Mouse (Mus musculus) adrenal gland, adult (tissue): Measurements from ENCODE around the gene Fbxw4.
A peak's percentile ranks its signal among the peaks of the same experiment; 100 is the strongest.

Source experiments
- DNase-seq, 2 experiments: peaks; one replicate each; pipeline ENCODE4 v3.0.0; 2022 to 2023; ENCODE audit warnings: low spot score in 1 of 2; ENCODE audit not compliant: inconsistent age in 2 of 2

Fbxw4 gene

DNA sequence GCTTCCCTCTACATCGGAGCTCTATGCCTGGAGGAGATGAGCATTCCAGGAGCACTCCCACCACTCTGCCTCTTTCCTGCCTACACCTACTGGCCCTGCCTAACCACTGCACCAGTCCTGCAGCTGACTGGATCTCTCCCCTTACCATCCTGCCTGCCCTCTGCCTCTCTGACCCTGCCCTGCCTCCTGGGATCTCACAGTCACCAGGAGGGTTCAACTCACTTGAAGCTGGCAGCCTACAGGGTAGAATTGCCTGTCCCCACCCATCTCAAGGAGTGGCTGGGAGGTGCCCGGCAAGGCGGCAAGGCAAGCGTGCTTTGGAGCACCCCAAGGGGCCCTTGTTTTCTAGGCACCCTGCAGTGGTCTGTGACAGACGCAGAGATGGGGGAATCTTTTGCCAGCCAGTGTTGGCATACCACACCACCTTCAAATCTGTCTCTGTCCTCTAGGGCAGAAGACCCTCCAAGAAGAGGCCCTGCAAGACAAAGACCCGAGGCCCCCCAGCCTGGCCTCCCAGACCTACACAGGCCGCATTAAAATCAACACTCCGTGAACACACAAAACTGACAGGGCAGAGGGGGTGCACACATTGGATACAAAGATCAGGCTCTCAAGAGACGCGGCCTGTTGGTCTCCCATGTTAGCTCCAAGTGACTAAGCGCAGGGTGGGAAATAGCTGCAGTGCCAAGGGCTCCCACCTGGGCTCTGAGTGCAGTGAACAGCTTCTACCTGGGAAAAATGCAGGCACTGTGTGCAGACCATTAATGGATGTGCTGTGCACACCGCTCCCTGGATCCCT, 44.5 kb downstream of the Fbxw4 start:
- no peak for DNase-seq

DNA sequence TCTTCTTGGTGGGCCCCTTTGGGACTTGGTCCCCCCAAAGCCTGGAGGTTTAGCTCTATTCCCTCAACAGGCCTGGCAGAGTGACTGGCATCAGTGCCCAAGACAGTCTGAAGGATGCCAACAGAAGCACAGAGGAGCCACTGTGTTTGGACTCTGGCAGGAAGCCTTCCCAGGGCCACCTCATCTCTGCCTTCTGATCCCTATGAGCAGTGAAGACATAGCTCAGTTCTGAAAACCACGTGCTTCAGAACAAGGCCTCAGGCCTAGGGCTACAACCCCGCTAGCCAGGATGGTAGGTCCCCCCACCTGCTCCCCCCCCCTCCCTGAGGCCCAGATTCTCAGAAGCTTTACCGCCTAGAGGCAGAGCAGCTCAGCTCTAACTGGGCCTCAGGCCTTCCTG, 45.2 kb downstream of the Fbxw4 start:
- DNase-seq: no peak

DNA sequence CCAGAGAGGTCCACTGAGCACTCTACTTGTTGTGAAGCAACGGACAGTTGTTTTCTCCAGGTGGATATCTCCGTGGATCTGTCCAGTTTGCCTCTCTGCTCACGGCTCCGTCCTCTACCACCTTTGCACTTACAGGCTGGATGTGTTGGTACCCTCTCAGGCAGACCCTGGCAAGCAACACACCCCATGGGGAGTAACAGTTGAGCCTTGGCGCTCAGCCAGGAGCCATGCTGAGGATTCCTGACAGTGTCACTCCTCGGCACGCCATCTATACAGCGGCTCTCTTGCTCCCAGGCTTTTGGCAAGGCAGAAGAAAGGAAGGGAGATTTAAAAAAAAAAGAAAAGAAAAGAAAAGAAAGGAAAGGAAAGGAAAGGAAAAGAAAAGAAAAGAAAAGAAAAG, 45.7 kb downstream of the Fbxw4 start:
- no peak for DNase-seq

DNA sequence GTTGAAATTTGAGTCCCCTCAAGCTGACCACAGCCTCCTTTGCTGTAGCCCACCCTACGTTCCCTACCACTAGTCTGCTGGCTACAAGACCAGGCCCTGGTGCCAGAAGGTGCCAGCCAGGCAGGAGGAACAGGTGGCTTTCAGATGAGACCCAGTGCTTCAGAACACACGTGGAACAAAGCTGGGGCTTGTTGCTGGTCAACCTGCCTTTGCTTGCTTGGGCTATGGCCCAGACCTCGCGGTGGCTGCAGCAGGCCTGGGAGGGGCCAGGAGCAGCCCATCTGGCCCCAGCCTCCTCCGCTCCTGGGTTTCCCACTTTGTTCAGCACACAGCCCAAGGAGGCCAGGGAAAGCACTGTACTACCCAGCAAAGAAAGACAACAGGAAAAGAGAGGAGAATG, 49.3 kb downstream of the Fbxw4 start:
- DNase-seq: no peak

DNA sequence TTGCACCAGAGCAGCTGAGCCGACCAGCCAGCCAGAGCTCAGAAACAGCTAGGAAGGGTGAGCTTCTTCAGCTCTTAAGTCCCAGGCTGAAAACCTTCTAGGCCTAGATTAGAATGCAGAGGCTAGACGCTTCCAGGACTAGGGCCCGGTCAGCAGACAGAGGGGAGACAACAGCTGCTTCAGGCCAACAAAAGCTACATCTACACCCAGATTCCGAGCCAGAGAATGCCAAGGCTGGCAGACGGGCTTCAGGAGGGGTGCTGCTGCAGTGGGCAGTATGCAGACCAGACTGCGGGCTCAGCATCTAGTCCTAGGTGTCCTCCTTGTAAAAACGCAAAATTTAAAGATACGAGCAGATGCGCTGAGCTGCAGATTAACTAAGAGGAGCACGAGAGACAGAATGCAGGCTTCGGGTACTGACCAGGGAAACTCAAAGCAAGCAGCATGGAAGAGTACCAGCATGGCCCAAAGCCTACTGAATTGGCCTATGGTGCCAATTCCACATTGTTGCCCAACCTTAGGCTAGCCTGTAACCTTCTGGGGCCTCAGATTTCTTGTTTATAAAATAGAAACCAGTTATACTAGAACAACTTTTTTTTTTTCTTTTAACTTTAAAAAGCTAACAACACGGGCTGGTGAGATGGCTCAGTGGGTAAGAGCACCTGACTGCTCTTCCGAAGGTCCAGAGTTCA, 51.3 kb downstream of the Fbxw4 start:
- peak in 1 of 2 experiments; percentile 29 for DNase-seq

DNA sequence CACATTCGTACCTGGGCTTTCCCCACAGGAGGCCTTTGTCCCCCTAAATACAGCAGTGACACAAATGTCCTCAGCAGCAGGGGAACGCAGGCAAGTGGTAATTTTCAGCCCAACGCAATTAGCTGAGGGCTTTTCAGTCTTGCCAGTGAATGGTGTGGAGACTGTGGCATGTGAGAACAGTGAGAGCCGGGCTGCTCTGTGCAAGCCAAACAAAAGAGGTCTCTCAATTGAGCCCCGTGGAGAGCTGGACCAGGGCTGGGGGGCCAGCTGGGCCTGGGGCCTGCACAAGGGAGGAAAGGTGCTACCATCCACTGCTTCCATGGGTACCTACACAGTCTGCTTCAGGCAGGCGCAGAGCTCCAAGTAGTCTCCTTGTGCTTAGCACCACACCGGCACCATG, 52.6 kb downstream of the Fbxw4 start:
- no peak for DNase-seq

DNA sequence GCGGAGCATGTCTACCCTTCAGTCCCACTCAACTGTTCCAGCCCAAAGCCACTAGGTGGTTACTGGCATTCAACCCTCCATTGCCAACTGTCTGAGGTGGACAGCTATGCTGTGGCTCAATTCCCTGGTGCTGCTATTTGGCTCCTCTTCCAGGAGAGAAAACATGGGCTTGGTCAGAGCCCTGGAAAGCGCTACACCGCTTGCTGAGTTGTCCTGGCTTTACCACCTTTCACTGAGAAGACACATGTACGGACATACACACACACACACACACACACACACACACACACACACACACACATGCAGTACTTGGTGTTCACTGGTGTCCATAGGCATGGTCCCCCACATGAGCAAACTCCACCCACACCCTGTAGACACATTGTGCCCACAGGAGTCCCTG, 53.4 kb downstream of the Fbxw4 start:
- no peak for DNase-seq

DNA sequence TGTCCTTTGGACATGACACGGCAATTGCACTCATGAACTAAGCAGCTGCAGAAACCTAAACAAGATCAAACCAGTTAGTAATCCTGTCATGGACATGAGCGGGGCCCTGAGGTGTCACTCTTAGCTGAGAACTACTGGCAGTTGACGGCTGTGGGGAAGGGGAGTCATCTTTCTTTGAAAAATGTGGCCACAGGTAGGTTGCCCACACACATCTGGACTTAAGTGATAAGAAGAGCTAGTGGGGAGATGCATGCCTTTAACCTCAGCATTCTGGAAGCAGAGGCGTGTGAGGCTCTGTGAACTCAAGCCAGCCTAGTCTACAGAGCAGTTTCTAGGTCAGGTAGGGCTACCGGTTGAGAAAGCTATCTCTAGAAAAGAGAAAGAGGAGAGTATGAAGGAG, 57.5 kb downstream of the Fbxw4 start:
- no peak for DNase-seq

DNA sequence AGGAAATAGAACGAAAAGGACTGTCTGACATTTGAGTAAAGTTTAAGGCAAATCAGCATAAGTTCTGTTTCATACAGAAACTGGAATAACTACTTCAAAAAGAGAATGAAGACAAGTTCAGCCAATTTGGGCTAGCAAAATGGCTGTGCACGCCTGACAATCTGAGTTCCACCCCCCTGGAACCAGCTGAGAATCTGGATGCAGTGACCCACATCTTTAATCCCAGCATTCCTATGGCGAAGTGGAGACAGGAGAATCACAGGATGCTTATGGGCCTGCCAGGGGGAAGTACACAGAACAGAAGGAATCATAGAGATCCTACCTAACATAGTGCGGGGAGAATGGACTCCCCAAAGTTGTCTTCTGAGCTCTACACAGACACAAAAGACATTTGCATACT, 63.0 kb downstream of the Fbxw4 start:
- no peak for DNase-seq

DNA sequence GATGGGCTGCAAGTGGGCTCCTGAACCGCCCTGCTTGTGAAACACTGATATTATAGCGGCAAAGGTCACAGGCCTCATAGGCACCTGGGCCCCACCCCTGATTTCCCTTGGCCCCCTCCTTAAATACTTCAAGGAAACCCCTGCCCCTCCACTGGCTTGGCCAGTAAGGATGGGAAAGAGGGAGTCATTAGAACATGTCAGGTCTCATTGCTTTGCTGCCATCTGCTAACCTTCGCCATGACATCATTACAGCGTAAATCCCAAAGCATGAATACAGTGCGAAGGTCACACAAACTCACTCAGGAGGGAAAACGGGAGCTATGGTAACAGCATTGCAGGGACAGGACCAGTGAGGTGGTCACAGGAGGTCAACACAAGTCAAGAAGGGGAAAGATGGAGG, 63.7 kb downstream of the Fbxw4 start:
- DNase-seq: no peak

DNA sequence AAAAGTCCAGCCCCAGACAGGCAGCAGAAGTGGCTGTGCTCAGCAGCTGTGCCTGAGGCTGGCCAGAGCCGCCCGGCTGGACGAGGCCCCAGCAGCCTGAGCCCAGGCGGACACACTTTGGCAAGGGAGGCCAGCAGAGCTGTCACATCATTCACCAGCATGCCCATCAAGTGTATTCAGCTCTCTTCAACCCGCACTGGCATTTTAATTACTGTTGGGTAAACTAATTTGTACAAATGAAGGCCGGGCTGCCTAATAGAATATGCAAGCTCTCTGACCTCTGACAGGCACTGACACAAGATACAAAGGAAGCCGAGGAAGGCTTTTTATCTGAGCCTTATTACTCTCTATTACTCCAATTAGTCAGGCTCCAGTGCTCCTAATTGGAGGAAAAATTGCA, 64.1 kb downstream of the Fbxw4 start:
- DNase-seq: no peak

DNA sequence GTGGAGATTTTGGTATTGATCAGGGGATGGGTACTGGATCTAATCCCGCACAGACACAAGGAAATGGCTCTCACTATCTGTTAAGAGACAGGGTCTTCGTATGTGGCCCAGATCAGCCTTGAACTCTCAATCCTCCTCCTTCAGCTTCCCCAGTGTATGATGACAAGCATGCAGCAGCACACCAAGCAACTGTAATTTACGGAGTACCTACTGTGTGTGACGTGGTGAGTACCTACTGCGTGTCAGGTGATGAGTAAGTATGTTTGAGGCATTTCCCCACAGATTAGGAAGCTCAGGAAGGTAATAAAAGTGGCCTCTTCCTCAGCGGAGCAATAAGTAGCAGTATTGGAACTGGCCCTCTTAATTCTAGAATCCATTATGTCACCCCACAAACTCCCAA, 64.6 kb downstream of the Fbxw4 start:
- DNase-seq: no peak

DNA sequence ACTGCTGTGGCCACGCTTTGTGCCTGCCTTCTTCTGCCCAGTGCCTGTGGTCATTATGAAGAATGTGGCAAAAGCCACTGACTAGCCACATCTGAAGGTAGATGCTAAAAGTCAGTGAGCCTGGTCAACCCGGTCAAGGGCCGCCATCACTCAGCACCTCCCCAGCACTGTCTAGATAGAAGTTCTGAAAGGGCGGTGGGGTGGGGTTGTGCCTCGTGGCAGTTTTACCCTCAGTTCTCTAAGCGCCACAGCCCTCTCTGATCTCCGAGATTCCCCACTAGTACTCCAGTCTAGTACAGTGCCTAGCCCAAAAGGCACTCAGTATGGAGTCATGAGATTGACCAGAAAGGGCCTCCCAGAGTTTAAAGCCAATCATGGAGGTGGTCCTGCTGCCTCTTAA, 66.0 kb downstream of the Fbxw4 start:
- no peak for DNase-seq

DNA sequence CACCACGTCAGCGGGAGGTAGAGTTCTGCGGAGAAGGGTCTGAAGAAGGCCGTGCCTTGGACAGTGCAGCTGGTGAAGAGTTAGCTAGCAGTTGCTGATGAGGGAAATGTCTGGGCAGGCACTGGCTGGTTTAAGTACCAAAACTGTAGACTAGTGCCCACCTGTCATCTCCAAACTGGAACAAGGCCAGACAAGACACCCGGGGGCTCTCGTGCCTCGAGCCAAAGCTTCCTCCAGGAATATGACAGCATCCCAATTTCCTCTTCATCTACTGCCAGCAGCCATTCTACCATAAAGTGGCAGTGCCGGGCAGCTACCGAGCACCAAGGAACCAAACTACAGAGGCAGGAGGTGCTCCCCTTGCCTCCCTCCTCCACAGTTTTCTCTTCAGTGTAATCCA, 67.2 kb downstream of the Fbxw4 start:
- no peak for DNase-seq

DNA sequence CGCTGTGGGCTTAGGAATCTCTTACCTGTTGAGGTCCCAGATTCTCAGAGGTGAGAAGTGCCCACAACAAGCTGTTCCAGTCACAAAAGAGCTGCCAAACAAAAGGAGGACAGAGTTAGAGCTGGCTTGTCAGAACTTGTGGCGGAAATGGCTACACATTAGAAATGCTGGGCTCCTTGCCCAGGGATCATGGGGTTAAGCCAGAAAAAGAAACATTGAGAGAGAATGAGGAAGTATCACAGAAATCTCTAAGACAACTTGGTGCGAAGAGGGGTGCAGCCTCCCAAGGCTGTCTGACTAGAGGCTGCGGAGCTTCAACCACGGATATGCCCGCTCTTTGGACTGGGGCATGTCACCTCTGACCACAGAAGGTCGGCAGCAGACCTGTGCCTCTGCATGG, 68.4 kb downstream of the Fbxw4 start:
- peak in 1 of 2 experiments; percentile 63 for DNase-seq

DNA sequence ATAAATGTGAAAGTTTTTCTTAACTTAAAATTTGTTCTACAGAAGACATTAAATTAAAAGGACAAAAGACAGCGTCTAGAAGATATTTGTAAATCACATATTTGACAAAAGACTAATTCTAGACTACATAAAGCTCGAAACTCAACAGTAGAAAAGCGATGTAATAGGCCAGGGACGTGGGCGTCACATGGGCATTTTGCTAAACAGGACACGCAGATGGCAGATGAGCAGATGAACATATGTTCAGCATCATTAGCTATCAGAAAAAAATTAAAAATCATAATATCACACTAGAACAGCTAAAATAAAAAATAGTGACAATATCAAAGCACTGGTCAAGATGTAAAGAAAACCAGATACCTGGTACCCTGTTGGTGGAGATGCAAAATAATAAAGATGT, 70.4 kb downstream of the Fbxw4 start:
- DNase-seq: no peak

DNA sequence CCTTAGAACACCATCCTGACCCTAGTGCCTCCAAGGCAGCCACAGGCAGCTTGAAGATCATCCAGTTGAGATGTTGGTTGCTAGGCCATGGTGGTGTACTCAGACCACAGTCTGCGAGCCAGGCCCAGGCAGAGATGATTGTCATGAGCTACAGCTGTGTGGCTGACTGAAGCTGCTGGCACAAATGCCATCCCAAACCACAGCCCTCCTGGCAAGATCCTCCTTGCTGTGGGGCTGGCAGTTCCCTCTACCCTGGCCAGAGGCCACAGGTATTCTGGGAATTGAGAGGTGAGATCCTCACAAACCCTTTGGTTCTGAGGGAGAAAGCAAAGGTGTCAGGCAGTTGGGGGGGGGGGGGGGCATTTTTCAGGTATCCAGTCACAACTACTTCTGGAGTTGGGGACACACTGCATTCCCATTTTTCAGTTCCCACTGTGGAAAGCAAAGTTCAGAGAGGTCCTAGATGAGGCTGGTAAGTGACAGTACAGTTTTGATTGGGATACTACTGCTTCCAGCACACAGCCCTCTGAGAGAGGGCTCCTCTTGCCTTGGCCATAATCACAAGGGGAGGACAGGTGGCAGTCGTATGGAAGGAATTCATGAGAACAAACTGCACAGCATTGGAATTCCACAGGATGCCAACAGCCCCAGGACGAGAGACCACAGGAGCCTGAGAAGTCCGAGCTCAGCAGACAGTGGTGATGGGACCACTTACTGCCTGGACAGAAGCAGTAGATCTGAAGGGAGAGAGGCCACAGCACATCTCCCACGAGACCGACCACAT, 72.4 kb downstream of the Fbxw4 start:
- DNase-seq: peak in 1 of 2 experiments; percentile 23

DNA sequence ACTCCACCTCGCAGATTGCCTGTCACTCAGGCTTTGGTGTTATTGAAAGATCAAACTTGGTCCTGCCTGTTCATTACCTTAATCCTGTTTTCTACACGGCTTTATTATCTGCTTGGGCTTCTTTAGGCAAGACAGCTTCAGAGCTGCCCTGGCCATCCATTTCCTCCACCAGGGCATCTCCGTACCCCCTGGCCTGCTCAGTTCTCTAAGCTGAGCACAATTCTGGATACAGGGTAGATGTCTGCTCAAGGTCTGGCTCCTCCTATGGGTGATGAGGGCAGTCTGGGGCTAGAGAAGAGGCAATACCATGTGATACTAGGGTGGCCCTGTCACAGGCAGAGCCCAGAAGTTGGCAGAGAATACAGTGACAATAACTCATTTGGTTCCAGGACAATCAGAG, 73.3 kb downstream of the Fbxw4 start:
- no peak for DNase-seq

DNA sequence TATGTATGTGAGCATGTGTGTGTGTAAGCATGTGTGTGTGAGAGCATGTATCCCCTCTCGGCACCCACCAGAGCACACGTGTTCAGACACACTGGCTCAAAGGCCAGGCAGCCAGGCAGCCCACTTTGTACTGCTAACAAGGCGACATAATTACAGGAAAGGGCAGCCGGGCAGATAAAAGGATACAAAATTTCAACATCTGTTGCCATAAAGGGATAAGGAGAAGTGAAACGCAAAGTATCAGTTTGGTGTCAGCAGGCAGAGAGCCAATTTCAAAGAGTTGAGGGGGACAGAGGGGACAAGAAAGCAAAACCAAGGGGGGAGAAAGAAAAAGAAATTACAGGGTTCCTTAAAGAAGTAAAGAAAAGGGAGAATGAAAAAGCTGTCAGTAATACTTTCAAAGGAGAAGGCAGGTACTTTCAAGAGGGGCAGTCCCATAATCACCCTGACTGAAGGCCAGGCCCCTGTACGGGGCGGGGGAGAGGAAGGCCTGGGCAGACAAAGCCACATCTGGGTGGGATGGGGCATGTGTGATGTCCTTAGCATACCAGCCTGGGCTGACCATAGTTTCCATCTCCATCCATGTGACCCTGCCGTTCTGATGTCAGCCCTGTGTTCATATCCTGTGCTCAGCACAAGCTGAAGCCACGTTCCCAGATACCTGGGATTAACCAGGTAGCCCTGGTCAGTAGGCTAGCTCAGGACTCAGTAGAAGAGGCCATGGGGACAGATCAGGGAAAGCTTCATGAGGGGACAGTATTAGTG, 75.1 kb downstream of the Fbxw4 start:
- peak in 1 of 2 experiments; percentile 25 for DNase-seq

DNA sequence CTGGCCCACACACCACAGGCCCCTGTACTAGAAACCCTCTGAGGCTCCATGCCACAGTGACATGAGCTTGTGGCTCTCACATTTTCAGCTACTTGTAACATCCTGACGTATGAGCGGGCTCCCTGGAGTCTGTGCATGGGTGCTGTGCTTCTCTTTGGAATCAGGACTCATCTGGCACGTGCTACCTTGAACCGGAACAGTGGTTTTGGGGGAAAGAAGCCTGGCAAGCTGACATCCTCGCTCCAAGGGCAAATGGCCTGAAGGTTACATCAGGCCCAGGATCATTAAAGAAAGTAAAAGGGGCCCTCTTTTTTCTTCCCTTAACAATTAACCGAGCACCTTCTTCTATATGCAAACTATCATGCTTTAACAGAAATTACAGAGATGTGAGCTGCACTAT, 77.0 kb downstream of the Fbxw4 start:
- DNase-seq: peak; percentile 44 to 68

DNA sequence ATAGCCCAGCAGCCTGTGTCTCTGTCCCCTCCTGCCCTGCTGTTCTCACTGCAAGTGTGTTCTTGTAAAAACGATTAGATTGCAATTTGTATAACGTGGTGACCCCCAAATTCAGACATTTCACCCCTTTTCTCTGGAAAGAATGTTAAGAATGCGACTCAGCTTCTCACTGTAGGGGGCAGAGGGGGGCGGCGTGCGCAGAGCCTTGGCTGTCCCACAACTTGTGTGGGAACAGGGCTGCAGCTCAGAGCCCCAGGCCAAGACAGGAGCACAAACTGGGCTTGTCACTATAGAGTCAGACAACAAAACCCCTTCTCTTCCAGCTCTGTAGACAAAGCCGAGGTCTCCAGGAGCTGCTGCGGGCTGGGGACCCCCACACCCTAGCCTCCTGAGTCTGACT, 78.0 kb downstream of the Fbxw4 start:
- peak in 1 of 2 experiments; percentile 16 for DNase-seq
